Mouse (Mus musculus) limb, embryonic 14.5 days (tissue): ENCODE results near the gene Irf2bp2. TPM values are rescaled to one million over a fixed set of nuclear protein-coding genes. Genes with fewer than 3 reads are reported as not detected.
A peak's percentile ranks its signal among the peaks of the same experiment; 100 is the strongest.

Experiments
- ATAC-seq: fragments of 200-750 bp; cut with Nextera tagmentation; 2 replicates; pipeline ENCODE4 v1.8.0; 2017; ENCODE audit warnings: low read depth, moderate number of reproducible peaks, moderate TSS enrichment; ENCODE audit not compliant: low FRiP score
- DNase-seq: peaks from one replicate; pipeline ENCODE4 v3.0.0-alpha.2; 2015; ENCODE audit warnings: low spot score
- H3K27ac ChIP-seq: fragments of 300-500 bp; sonication (generic); replicated peaks from 2 replicates; pipeline ENCODE4 v1.5.1; 2014; ENCODE audit warnings: low read depth, mild to moderate bottlenecking, low read length, moderate library complexity, mixed read lengths
- H3K27me3 ChIP-seq: fragments of 300-500 bp; sonication (generic); 2 replicates; pipeline ENCODE4 v1.6.1; 2014; ENCODE audit warnings: low read length, mixed read lengths; ENCODE audit not compliant: control insufficient read depth, insufficient read depth
- H3K36me3 ChIP-seq: fragments of 300-500 bp; sonication (generic); 2 replicates; pipeline ENCODE4 v1.6.1; 2014; ENCODE audit warnings: mild to moderate bottlenecking, low read length, moderate library complexity, mixed read lengths; ENCODE audit not compliant: control insufficient read depth, insufficient read depth
- H3K4me1 ChIP-seq: fragments of 300-500 bp; sonication (generic); 2 replicates; pipeline ENCODE4 v1.6.1; 2014; ENCODE audit warnings: antibody characterized with exemption, low read length, mixed read lengths; ENCODE audit not compliant: control insufficient read depth, insufficient read depth
- H3K4me2 ChIP-seq: fragments of 300-500 bp; sonication (generic); replicated peaks from 2 replicates; pipeline ENCODE4 v1.6.1; 2014; ENCODE audit warnings: low read depth, mild to moderate bottlenecking, low read length, moderate library complexity; ENCODE audit not compliant: severe bottlenecking
- H3K4me3 ChIP-seq: fragments of 300-500 bp; sonication (generic); replicated peaks from 2 replicates; pipeline ENCODE4 v1.5.1; 2014; ENCODE audit warnings: low read length
- H3K9ac ChIP-seq: fragments of 300-500 bp; sonication (generic); 2 replicates; pipeline ENCODE4 v1.6.1; 2014; ENCODE audit warnings: mild to moderate bottlenecking, low read depth, low read length, moderate library complexity; ENCODE audit not compliant: severe bottlenecking
- H3K9me3 ChIP-seq: fragments of 300-500 bp; sonication (generic); 2 replicates; pipeline ENCODE4 v1.6.1; 2016; ENCODE audit warnings: low read length; ENCODE audit not compliant: control insufficient read depth
- POLR2A ChIP-seq: fragments of 200-500 bp; IDR thresholded peaks from 2 replicates; pipeline ENCODE4 v1.8.0; 2012; ENCODE audit warnings: inconsistent platforms, mild to moderate bottlenecking, moderate library complexity, borderline replicate concordance; ENCODE audit not compliant: insufficient read depth, insufficient read length; ENCODE audit errors: extremely low read depth
- WGBS: fragments of 180-500 bp; shearing (Covaris S2); extraction: QIAGEN DNeasy Blood & Tissue Kit; methylation state at CpG from one replicate; pipeline ENCODE4 v1.1.7; 2014; 5-methylcytosine and 5-hydroxymethylcytosine counted together
- polyA plus RNA-seq, 2 experiments: library from polyadenylated mRNA; depleted of rRNA in 1 of 2; stranded (reverse) in 1 of 2; unstranded in 1 of 2; fragments of >200 nt; fragmentation: Nextera tagmentation in 1 of 2; extraction: Ambion mirVana in 1 of 2; gene quantifications; 2 replicates each; pipeline versions ENCODE4 v1.2.1 to v1.2.3; 2012 to 2014

Gene Irf2bp2
- polyA plus RNA-seq, 2 experiments, result 10.1 to 44.5 TPM

DNA sequence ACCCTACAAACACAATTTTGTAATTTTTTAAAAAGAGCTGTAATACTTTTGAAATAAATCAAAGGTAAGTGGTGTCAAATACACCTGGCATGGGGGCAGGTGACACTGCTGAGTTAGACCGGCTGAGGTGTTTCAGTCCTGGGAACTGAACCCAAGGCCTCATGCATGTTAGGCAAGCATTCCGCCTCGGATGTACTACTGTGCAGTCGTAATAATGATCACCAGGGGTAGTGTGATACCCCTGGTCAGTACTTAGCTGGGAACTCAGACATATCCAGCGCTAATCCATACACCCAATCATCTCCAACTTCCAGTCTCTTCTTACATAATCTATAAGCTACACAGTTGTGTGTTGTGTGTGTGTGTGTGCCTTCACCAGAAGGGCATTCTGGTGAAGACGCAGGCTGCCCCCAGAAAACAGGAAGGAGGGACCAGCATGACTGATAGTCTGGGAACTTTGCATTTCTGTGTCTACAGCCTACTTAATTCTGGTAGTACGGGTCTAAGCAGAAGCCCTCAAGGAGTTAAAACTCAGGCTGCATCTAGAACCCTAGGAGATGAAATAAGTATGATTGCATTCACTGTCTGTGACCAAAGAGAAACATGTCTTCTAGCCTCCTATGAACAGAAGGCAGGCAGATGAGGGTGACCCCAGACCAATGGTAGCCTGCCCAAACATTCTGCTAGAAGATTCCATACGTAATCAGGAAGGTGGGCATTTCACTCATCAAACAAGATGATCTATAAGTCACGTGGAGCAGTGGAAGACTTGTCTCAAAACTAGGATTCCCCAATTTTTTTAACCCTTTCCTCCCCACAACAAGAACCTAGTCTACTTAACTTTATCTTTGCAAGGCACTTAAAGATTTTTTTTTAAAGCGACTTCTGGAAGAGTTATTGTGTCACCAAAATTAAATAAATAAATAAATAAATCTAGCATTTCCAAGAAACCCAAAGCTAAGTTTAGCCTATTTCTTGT lies 6.9 kb downstream of the Irf2bp2 start:
- WGBS, result 66% methylated on average over 10 of the region's 10 CpGs
- DNase-seq (no peak), ATAC-seq (no peak)
- Histone ChIP-seq H3K4me1 (peaks cover 51% of the 10 kb centered on the region), H3K4me3 (peak overlapping the region; percentile 19), H3K27ac (0 out of 2 replicates have a peak overlapping the region, but pooled peaks have one; percentile 19), H3K9me3 (no peaks in the 10 kb centered on the region), H3K27me3 (no peaks in the 10 kb centered on the region), H3K4me2 (peak overlapping the region; percentile 96), H3K9ac (no peak overlapping the region), H3K36me3 (peaks cover 36% of the 10 kb centered on the region)
- no peak for TF ChIP-seq POLR2A

GRCm38 (mm10) chr8:126586101-126586500 lies 7.7 kb downstream of the Irf2bp2 start:
- Histone ChIP-seq H3K4me2 (no peak overlapping the region), H3K9me3 (no peaks in the 10 kb centered on the region), H3K4me3 (no peak overlapping the region), H3K27ac (no peak overlapping the region), H3K27me3 (no peaks in the 10 kb centered on the region), H3K9ac (no peak overlapping the region), H3K4me1 (peaks cover 51% of the 10 kb centered on the region), H3K36me3 (peaks cover 31% of the 10 kb centered on the region)
- TF ChIP-seq POLR2A, result no peak
- WGBS, result 57% methylated on average over 2 of the region's 2 CpGs
- DNase-seq (no peak), ATAC-seq (no peak)

DNA sequence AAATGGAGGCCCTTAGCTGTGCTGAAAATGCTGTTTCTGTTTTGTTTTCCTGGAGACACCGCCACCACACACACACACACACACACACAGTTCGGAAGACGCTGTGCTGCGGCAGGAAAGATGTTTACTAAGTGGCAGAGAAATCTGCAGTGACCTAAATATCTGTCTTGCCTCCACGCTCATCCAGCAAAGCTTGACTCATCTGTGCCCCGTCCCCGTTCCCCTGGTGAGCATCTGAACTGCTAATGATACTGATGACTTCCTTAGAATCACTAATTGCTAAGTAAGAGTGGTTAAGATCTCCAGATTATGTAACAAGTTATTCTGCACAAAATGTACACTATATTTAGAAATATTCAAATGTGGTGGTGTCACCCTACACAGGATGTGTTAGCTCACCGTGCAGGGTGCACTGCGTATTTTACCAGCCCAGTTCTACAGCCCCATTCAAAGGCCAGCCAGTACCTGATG lies 8.2 kb downstream of the Irf2bp2 start:
- Histone ChIP-seq H3K9ac (no peak overlapping the region), H3K4me3 (no peak overlapping the region), H3K27me3 (no peaks in the 10 kb centered on the region), H3K9me3 (no peaks in the 10 kb centered on the region), H3K4me1 (peaks cover 51% of the 10 kb centered on the region), H3K27ac (no peak overlapping the region), H3K4me2 (no peak overlapping the region), H3K36me3 (peaks cover 28% of the 10 kb centered on the region)
- 59% methylated on average over 9 of the region's 9 CpGs for WGBS
- ATAC-seq (no peak), DNase-seq (no peak)
- TF ChIP-seq POLR2A, result no peak

- DNase-seq, result no peak
- no peaks in the 10 kb centered on the region for H3K9me3 ChIP-seq
- peak overlapping the region; percentile 44 for H3K4me3 ChIP-seq
- 8% methylated on average over 5 of the region's 5 CpGs for WGBS
- peak overlapping the region; percentile 81; the same call in 1 of the 2 replicates for H3K27ac ChIP-seq
- peak overlapping the region; percentile 90 for H3K4me2 ChIP-seq
- H3K27me3 ChIP-seq, result no peaks in the 10 kb centered on the region
- no peak overlapping the region for H3K9ac ChIP-seq
- ATAC-seq, result no peak
- peaks cover 49% of the 10 kb centered on the region for H3K4me1 ChIP-seq
- H3K36me3 ChIP-seq, result peaks cover 20% of the 10 kb centered on the region
- TF ChIP-seq POLR2A, result no peak
Observed at GRCm38 (mm10) chr8:126584844-126585231, 8.9 kb downstream of the Irf2bp2 start.

DNA sequence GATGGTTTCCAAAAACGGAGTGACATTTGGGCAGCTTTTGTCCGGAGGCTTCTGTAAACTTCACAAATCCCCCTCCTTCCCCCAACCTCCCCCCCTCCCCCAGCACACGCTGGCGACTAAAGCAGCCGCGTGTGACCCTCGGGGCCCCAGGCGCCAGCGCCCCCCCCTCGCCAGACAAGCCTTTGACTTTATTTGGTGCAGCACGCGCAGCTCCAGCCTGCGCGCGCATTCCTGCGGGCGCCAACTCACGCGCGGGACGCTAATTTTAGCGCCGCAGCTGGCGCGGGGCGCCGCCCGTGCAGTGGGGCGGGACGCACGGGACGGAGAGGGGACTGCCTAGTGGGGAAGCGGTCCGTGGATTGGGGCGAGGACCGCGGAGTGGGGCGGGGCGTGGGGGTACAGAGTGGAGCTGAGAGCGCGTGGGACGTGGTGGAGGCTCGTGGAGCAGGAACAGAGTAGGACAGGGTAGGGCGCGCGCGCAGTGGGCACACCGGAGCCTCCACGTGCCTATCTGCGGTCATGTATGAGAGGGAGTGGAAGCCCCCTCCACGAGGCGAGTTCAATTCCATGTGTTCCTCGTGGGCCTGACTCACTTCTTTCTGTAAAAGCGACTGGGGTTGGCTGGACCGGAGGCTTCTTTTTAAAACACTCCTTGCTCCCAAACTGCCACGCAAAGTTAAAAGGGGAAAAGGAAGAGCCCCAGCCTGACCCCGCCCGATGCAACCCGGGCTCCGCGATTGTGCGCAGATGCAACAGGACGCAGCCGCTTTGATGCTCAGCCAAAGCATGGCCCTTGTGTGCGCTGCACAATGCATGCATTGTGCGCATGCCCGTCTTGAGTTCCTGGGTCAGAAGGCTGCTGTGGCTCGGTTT lies 9.6 kb downstream of the Irf2bp2 start:
- Histone ChIP-seq H3K4me2 (peak overlapping the region; percentile 90), H3K9me3 (no peaks in the 10 kb centered on the region), H3K9ac (peak overlapping the region; percentile 59), H3K4me1 (peaks cover 49% of the 10 kb centered on the region), H3K27me3 (no peaks in the 10 kb centered on the region), H3K27ac (peak overlapping the region; percentile 81), H3K4me3 (peak overlapping the region; percentile 44), H3K36me3 (peaks cover 18% of the 10 kb centered on the region)
- WGBS, result 2% methylated on average over 62 of the region's 68 CpGs
- 0 out of 2 replicates have a peak, but pooled peaks have one; percentile 15 for TF ChIP-seq POLR2A
- ATAC-seq (peak; percentile 78), DNase-seq (peak; percentile 84)
